Mouse (Mus musculus) embryo, embryonic 11 days (tissue): ENCODE measurements at regions not wholly inside any gene's neighbourhood (a gene's known extent, or its start where the extent isn't known, plus 50 kb on each side); places are given as distances from the start of the nearest gene placed in this dataset.

Source experiments
- DNase-seq: peaks from one replicate; pipeline ENCODE4 v3.0.0-alpha.2; 2015

DNA sequence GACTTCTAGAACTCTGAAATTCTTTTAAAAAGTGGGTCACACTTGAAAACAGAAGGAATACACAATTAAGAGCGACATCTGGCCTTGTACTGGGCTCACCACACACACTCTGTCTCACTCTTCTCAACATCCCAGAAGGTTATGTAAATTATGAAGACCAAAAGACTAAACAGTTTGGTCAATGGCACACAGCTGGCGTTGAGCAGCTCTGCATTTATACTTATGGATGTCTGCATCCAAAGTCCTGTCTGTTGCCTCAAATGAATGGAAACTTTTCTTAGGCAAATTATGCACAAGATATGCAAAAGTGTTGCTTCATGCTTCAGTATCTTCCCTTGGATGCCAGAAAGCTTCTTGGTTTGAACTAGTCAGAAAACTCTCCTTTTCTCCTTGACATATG, 323.5 kb downstream of the Ppp3ca start:
- no peak for DNase-seq

DNA sequence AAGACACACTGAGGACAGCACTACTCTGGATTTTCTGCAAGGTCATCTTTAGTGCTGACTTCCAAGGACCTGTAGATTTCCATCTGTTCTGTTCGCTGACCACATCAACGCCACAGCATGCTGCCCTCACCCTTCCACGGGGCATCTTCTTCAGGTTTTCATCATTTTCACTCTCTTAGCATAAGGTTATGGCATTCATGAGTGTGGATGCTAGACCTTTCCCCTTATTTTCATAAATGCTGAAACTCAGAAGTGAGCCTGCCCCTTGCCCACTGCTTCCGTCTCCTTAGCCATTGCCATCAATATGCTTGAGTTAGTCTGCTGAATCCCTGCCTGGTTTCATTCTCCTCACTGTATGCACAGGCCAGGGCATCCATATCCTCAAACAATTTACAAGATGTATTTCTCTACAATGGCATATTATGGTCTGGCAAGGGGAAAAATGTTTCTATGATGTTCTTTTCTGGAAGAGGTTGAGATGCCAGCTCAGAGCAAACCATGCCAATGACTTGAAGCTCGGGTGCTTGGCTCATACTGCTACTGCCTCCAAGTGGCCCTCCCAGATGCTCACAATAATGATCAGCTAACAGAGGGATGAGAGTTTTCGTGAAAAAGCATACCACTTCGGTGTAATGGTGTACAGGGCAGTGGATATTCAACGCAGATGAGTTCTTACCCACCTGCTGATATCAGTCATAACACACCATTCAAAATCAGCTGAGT, 324.6 kb downstream of the Ppp3ca start:
- no peak for DNase-seq

DNA sequence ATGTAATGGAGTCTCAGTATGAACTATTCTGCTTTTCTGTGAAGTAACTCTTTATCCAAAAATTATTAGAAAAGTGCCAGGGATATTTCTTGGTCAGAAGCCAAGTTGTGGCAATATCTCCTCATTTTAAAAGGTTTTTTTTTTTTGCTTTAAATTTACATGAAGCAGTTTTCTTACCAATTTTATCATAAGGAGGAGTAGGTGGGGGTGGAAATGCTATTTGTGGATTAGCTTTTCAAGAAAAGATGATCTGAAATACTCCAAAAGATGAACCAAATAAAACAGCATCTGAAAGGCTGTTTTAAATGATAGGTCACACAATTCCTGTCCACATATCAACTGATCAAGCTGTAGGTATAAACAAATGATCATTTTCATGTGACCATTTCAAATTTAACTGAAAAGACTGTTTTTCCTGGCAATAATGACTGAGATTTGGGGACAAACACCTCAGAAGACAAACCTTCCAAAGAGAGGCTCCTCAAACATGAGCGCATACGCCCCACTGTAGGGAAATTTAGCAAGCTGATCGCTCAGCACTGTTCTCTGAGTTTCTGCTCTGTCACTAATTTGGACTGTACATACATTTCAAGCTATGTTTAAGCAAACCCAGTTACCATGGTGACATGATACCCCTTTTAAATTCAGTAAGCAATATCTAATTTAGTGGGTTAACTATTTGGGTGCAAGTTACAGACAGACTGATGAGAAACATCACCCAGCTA, 325.8 kb downstream of the Ppp3ca start:
- no peak for DNase-seq

- DNase-seq = no peak
Measured at GRCm38 (mm10) chr3:136996381-136996895, 326.5 kb downstream of the Ppp3ca start.

DNA sequence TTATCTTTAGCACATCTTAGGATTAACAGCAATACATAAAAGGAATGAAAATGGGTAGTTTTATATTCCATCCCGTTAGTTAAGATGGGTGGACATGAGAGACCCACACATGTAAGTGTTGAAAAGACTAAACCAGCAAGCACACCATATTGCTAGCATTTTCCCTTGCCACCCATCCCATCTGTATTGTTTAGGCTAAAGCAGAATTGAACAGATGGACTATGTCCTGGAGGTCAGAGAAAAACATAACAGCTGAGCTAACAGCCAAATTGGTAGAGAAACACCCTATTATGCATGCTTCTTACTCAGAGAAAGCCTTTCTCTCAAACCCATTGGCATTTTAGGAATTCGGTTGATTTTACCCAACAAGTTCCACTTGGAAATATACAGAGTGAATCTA, 329.3 kb upstream of the Emcn start:
- no peak for DNase-seq

DNA sequence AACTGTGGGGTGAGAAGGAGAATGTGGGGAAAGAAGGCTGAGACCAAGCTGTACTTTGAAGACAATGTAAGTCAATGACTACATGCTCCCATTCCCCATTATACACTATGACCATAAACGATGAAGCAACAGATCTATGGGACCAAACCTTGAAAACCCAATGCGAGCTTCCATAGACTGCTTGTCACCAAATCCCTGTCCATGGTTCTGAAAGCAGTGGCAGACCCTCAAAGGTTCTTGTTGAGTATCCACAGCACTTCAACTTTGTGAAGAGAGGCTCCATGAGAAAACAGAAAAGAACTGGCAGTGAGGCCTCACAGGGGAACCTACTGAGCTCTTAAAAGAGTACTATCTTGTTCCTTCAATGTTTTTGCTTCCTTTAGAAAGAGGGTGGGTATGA, 326.2 kb upstream of the Emcn start:
- DNase-seq = peak; percentile 78

DNA sequence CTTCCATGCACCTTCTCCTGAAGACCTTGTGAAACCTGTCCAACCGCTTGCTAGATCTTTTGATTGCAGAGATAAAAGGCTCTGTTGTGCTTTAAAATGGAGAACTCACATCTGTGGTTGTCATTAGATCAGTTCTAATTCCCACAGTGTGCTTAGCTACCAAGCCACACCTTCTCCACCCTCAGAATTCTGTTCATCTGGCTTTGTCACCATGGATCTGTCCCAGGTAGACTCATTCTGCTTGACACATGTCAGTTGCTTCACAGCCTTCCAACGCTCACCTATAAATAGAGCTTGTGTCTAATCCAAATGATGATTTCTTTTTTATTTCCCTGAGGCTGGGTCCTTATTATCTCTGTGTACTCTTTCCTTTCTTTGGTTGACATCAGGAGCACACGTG, 325.7 kb upstream of the Emcn start:
- no peak for DNase-seq

DNA sequence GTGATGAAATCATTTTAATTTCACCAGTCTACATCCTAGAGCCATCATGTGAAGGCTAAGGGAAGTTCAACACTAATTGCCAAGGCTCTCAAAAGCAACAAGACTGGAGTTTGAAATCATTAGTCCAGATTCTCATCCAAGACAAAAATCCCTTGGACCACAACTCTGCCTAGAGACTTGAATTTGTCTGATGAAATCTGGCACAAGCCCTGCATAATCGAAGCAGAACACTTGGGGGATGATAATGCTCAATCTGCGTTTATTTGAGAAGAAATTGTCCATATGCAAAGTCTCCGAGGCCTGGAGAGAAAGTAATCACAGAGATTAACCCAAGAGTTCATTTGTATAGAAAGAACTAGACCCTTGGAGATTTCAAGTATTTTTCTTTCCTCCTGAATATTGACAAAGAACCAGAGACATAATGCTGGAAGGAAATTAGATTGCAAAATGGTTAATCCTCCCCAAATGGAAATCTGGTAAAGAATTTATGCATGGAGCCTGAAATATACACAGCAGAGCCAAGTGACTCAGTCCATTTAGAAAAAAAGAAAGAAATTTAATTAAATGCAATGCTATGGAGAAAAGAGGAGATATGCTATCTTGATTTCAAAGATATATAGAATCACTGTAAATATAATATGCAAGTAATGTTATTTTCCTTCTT, 320.8 kb upstream of the Emcn start:
- no peak for DNase-seq

DNA sequence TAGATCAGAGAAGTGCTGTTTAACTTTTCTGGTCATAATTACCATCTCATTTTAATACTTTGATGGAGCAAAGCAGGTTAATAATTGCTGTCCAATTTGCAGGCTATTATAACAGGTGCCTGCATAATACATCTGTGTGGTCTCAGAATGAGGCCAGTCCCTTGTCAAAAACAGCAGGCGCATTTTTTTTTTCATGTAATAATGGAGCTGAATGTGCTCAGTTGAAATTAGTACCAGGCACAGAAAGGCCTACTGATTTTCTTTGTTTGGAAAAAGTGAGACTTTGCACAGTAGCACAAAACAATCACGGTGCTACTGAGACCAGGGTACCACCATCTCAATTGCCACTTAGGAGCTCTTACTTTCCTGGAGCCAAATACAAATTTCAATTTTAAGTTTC, 311.3 kb upstream of the Emcn start:
- DNase-seq = no peak

DNA sequence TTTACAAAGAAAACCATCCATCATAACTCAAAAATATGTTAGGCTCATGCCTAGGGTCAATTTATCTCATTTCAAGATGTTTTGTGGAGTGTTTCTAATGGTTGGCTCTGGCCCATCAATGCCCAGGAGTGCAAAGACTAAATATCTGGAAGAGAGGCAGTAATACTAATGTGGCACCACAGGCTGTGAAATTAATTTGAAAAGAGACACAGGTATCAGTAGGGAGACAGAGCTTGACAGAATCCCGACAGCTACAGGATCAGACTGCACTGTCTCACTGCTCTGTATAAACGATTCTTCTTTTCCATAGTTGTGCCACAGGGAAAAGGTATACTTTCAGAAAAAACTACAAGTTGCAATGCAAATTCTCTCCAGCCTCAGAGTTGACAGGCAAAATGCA, 308.1 kb upstream of the Emcn start:
- DNase-seq = no peak

DNA sequence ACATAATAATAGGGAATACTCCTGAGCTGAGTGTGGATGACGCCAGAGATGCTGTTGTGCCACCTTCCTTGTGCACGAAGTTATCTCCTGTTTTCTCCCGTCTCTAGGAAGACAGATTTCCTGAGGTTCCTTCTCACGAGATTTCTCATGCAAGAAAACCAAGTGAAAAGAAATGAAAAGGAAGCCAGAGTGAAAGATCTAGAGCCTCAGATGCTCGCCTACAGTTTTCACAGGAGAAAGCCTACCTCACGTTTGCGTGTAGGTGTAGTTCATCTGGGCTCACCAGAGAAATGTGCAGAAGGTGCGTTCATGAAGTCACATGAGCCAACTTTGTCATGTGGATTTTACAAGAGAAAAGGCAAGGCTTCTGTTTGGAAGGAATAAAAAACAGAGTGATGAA, 301.2 kb upstream of the Emcn start:
- no peak for DNase-seq

GRCm38 (mm10) chr3:137056544-137057224, 284.2 kb upstream of the Emcn start:
- no peak for DNase-seq

- DNase-seq = peak; percentile 26
Measured at GRCm38 (mm10) chr3:137057225-137057910, 283.5 kb upstream of the Emcn start.

DNA sequence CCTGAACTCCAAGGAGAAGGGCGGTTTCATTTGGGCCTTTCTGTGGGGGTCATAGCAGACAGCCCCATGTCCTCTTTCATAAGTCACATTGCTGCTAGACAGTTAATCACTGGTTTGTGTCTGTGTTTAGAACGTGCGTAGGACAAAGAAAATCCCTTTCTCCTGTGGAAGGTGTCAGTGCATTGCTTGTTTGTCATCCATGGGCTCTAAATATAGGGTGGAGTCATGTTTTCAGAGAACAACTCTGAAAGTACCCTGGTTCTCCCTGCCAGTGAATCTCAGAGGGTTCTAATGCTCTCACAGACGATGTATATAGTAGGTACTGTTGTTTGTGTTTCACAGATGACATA, 283.0 kb upstream of the Emcn start:
- DNase-seq = no peak

DNA sequence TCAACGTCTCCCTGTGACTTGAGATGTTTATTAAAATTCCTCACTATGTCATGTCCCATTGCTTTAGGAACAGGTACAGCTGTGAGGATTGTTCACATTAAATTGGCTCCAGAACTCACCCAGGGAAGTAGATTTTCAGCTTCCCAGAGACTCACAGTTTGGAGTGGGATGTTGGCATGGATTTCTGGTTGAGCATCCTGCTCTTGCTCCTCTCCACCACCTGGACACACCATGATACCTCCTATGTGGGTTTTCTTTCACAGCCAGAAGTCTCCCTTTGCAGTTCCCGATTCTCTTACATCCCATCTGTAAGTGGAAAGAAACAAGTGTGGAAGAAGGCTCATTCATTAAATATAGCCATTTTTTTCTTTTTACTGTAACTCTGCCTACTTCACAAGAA, 278.8 kb upstream of the Emcn start:
- no peak for DNase-seq

- no peak for DNase-seq
Measured at GRCm38 (mm10) chr3:137067336-137067735, 273.5 kb upstream of the Emcn start.

DNA sequence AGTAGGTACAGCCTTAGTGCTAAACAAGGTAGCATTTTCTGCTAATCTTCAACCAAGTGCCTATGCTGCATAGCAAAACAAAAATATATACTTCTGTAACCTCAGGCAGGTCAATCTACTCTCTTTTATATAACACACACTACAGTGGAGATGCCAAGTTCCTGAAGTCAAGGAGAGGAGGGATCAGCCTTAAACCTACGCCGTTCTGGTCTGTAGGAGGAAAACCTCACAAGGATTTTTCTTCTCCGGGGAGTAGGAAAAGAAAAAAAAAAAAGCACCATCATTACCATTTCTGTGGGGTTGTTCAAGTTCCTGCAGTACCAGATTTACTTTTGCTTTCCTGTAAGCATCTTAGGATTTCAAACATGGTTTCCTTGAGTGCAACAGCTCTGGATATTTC, 271.5 kb upstream of the Emcn start:
- DNase-seq = no peak

DNA sequence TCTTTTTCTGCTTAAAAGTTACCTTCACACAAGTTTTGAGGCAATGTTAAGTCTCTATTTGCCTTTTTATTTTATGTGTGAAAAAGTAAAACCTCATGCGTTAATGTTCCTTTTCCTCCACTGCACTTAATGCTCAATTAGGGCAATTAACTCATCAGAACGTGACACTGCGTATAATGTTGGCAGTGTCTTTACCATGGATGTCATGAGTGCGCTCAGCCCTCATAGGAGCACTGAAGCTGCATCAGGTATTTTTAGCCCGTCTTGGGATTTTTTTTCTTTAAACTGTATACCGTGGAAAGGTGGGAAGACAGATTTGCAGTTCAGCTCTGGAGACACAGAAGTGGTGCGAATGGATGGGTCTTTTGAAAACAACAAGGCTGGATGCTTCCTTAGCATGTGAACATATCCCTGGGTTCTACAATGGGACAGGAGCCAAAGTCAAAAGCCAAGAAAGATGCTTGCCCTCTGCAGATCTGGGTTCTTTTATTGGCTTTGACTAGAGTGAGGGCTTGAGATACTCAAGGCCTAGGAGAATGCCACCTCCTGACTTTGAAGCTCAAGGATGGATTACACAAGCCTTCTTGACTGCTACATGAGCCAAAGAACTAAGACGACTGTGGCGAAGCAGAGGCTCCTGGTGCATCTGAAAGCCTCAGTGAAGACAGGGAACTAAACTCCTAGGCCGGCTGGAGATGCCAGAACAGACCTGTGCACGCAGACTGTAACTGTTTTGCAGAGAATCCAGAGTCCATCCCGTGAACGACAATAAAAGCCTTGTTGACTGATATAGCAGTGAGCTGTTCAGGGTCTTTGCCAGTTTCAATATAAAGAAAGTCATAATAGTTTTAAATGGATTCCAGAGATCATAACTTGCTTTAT, 262.9 kb upstream of the Emcn start:
- no peak for DNase-seq

DNA sequence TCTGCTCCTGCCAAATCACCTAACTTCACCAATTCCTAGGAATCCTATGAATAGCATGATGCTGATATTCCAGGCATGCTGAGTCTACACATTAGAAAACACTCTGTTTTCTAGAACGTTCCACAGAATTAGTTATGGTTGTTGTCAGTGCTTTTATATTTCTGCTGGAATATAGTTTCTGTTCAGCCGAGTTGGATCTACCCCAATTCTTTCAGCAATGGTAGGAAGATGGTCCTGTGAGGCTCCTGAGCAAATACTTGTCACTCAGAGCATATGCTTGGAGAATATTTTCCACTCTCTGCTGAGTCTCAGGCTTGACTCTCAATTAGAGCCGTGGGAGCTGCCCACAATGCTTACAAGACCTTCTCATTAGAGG, 262.3 kb upstream of the Emcn start:
- no peak for DNase-seq

DNA sequence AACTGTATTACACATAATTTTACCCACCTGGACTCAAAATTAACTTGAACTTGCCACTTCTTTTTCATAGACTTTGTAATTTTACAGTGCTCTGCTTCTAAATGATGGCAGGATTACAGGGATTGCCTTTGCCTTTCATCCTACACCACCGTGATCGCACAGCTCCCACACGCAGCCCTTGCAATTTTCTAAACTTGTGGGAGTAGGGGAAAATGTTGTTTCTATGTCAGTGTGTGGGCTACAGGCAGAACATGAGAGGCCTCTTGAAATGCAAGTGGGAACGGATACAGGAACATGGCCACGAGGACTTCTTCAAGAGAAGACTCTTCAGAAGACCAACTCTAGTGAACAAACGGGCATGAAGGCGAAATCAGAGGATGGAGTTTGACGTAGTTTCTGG, 254.0 kb upstream of the Emcn start:
- DNase-seq = no peak

- no peak for DNase-seq
Measured at GRCm38 (mm10) chr3:137100627-137101404, 240.1 kb upstream of the Emcn start.
